Mouse (Mus musculus) frontal cortex, postnatal 36 days (tissue): Measurements from ENCODE around the gene Mybph.

Source experiments
- DNase-seq, 2 experiments: peaks; one replicate each; pipeline ENCODE4 v3.0.0; 2022; ENCODE audit warnings: low spot score in 2 of 2

Mybph gene

GRCm38 (mm10) chr1:134193126-134193525, at the start of gene Mybph:
Gene Mybph (plus strand): TSS chr1:134193448.
- no peak for DNase-seq

DNA sequence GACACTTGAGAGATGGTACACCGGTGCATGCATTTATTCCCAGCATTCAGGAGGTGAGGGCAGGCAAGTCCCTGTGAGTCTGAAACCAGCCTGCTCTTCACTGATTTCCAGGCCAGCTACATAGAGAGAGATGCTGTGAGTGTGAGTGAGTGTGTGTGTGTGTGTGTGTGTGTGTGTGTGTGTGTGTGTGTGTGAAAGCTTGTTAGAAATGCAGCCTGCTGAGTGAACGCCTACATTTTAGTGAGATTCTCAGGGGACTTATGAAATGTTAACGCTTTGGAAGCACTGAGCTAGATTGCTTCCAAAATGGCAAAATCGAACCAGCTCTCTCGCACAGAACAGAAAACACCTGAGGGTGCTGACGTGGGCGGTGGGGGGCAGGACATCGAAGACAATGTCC, 47.2 kb upstream of the Mybph start:
- peak; percentile 29 to 70 for DNase-seq

- no peak for DNase-seq
These were observed 43.2 kb upstream of the Mybph start for GRCm38 (mm10) chr1:134150076-134150475.

GRCm38 (mm10) chr1:134150745-134151144, 42.5 kb upstream of the Mybph start:
- no peak for DNase-seq

GRCm38 (mm10) chr1:134151655-134152412, 41.4 kb upstream of the Mybph start:
- DNase-seq = peak; percentile 72 to 87

DNA sequence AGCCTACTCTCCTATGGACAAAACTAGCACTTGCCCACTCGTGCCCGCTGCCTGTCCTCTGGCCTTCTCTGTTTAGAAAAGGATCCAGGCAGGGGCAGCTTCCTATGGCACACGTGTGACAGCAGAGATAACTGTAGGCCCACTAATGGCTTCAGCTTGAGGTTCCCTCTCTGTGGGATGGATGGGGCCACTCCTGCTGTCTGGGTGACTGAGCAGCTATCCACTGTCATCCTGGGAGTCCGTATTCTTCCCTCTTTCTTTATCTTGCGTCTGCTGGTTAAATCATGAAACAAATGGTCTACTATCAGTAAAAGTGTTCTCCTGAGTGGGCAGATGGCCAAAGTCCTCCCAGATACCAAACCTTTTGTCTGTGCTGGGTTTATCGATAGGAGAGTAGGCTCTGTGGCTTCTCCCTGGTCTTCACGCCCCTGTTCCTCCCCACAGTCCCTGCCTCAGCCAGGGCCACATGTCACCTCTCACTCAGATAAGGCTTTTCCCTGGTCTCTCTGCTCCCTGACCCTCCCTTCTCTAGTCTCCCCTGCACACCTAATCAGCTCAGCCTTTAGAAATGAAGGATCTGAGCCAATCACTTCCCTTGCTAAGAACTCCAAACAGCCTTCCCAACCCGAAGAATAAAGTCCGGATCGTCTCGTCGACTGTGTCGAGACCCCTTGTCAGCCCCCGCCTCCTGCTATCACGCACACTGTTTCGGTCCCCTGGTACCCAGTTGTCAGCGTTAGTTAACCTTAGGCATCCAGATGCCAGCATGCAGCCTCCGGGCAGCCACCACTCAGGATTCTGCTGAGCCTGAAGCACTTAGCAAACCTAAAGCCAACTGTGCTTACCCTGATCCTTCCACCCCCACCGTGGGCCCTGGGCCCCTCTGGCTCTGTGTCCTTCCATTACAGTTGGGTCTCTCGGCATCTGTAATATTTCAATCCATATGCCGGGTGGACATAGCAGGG, 40.3 kb upstream of the Mybph start:
- no peak for DNase-seq

GRCm38 (mm10) chr1:134154121-134154520, 39.1 kb upstream of the Mybph start:
- no peak for DNase-seq

DNA sequence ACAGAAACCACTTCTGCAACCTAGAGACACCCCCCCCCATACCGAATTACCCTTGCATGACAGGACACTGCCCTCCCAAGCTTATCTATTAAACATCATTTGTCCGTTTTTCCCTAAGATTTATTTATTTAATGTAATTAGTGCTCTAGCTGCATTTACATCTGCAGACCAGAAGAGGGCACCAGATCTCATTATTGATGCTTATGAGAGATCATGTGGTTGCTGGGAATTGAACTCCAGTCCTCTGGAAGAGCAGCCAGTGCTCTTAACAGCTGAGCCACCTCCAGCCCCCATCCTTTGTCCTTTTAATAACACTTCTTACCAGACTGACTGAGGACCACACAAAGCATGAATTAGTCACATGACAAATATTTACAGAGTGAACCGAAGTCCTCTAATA, 38.6 kb upstream of the Mybph start:
- no peak for DNase-seq

GRCm38 (mm10) chr1:134160404-134160803, 32.8 kb upstream of the Mybph start:
- no peak for DNase-seq

DNA sequence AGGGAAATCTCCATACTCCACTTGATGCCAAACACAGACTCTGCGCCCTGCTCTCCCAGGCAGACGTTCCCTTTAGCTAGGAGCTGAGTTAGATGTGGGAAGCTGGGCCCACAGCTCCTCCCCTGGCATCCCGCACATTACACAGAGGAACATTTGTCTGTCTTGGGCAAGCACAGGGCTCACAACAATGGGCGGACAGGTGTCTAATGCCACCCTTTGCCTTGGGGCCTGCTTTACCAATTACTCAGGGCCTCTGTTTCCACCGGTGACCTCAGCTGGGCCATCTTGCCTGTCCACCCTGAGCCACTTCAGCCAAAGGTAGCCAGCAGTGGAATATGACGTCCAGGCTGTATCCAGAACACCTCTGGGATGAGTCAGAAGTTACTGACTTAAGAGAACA, 31.8 kb upstream of the Mybph start:
- DNase-seq = no peak

GRCm38 (mm10) chr1:134162510-134163225, 30.6 kb upstream of the Mybph start:
- no peak for DNase-seq

DNA sequence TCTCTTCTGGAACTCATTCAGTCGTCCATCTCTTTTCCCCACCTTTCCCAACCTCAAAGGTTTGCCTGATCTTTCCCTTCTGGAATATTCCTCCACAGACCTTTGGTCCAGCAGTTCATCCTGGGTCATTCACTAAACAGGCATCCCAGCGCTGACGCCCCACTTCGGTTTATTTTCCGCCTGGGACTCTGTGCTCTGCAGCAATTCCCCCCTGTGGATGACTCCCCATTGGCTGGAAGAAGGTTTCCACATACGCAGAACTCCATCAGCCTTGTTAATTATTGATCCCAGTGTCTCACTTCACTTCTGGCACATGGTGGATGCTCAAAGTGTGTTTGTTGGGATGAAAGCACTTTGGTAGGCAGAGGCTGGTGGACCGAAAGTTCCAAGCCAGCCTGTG, 29.8 kb upstream of the Mybph start:
- DNase-seq = no peak

GRCm38 (mm10) chr1:134164454-134164853, 28.8 kb upstream of the Mybph start:
- no peak for DNase-seq

DNA sequence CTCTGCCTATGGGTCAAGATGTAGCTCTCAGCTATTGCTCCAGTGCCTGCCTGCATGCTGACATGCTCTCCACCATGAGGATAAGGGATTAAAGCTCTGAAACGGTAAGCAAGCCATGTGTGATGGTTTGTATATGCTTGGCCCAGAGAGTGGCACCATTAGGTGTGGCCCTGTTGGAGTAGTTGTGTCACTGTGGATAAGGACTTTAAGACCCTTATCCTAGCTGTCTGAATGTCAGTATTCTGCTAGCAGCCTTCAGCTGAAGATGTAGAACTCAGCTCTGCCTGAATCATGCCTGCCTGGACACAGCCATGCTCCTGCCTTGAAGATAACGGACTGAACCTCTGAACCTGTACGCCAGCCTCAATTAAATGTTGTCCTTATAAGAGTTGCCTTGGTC, 26.7 kb upstream of the Mybph start:
- no peak for DNase-seq

DNA sequence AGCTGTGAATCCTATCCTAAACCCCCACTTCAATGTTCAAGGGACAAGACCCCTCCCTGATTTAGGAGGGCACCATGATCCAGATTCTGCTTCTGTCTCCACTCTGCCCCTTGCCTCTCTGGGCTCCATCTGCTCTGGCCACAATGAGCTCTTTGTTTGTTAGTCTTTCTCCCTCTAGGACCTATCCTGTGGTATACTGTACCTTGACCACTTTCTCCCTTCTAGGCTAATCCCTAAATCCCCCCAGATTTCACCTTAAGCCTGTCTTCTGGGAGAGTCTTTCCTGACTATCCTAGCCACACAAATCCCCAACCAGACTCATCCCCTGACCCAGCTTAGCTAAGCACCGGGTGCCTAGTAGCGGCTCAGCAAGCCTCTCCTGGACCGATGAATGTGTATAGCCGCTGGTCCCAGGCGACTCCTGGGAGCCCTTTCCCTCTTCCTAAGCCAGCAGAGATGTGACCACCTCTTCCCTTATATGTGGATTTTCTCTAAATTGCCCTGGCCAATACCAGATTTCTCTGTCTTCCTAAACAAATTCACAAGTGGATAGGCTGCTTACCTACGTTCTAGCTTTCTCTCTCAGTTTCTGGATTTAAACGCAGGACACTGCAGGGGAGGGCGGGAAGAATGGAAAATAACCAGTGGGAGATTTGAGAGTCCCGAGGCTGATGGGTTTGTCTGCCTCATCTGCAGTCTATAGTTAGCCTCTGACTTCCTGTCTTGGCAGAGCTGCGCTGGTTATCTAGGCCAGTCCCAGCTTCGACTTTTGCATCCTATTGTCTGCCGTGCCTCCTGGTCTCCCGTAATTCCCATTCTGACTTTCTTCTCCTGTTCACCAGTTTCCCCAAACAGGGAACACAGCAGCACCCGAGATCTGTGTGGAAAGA, 25.6 kb upstream of the Mybph start:
- no peak for DNase-seq

DNA sequence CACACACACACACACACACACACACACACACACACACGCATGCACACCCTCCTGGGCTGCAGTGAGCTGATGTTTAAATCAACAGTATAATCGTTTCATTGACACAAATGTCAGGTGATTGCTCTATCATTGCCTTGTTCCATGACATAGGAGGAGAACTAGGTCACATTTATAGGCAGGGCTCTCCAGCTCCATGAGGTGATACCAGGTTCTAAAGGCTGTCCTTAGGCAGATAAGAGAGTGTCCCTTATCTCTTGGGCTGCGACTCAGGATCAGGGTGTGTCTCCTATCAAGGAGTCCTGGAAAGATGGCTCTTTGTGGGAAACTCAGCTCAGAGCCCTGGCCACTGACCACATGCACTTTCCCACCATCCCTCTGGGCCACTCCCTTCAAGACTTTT, 24.7 kb upstream of the Mybph start:
- DNase-seq = no peak

DNA sequence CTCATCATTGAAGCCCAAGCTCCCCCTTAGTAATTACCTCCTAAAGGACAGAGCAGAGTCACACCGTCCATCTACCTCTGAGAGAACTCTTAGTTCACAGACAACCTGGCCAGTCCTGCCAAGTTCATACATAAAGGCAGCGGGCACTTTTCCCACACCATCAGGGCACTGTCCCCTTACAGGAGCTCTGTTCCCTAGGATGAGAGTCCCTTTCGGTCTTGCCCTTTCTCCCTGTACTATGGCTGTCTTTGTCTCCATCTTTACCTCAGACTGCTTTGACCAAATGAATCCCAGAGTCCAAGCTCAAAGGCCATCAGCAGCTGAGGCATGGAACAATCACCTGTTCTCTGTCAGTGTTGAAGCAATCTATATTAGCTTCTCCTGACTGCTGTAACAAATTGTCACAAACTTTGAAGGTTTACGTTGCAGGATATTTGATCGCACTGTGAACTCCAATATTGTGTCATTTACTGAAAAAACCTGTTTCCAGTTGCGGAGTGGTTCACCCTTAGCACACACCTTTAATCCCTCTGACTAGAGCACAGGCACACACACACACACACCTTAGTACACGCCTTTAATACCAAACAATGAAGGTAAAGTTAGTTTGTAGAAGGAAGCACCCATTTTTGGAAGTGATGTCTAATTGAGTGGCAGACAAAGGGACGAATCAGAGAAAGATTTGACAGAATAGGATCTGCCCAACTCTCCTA, 24.1 kb upstream of the Mybph start:
- no peak for DNase-seq

- DNase-seq = no peak
These were observed 20.2 kb upstream of the Mybph start for GRCm38 (mm10) chr1:134173081-134173480.

- no peak for DNase-seq
These were observed 15.3 kb upstream of the Mybph start for GRCm38 (mm10) chr1:134177976-134178375.

- no peak for DNase-seq
These were observed 11.2 kb upstream of the Mybph start, which contains the start of gene Chil1 for GRCm38 (mm10) chr1:134182025-134182424. Gene Chil1 (plus strand): TSS chr1:134182176.
